26 mouse cellular contexts compared by ENCODE assay signal in genomic region chr14:86215711-86216110, GRCm38 (mm10).
A peak's percentile ranks its signal among the peaks of the same experiment; 100 is the strongest.
DNase-seq lines count a peak whose midpoint lies in the region; ATAC-seq and TF ChIP-seq lines count a peak whose summit lies in the region.
"Had no signal": no experiment of that assay in that cellular context is flagged by ENCODE, and none has a peak within 500 bp of the region (broad histone marks: within the 10 kb centered on the region; RNA-seq: fewer than 3 reads in every experiment).

No protein-coding gene starts in this region.

- no peaks in the 10 kb centered on the region for H3K27me3 ChIP-seq in CH12.LX (replicated peaks)
- H3K27me3 ChIP-seq in forebrain, embryonic 11.5 days (ENCODE audit: control insufficient read depth, insufficient read depth, low read length): no peaks in the 10 kb centered on the region
- H3K27me3 ChIP-seq: embryonic facial prominence, embryonic 13.5 days; embryonic facial prominence, embryonic 15.5 days; forebrain, embryonic 13.5 days; forebrain, embryonic 15.5 days had no signal

- in situ Hi-C loops in CH12.LX (cut with MboI; ENCODE audit: low pct_ligation_motif_present, low pct_unique_long_range_greater_than_20kb, low sequenced_read_pairs): no loop called here

- no peaks in the 10 kb centered on the region for H3K79me2 ChIP-seq in CH12.LX (replicated peaks; ENCODE audit: control insufficient read depth, extremely low read depth, insufficient read depth, poor library complexity, severe bottlenecking)

- peak; percentile 64 to 83 for ATAC-seq in hematopoietic stem cell, adult 5-6 weeks (replicated peaks in 1 of 2; ENCODE audit: insufficient read depth in 1 of 2, low FRiP score in 2 of 2, low TSS enrichment in 1 of 2, low read depth in 1 of 2, poor library complexity in 2 of 2, severe bottlenecking in 2 of 2)
- ATAC-seq in megakaryocyte-erythroid progenitor cell, adult 5-6 weeks (replicated peaks; ENCODE audit: low FRiP score, low TSS enrichment, poor library complexity, severe bottlenecking): 0 out of 2 replicates have a peak, but pooled peaks have one; percentile 50
- no peak for ATAC-seq in forebrain, embryonic 11.5 days (replicated peaks; ENCODE audit: low FRiP score)
- ATAC-seq: CD4-positive, CD25-positive, alpha-beta regulatory T cell, adult 4 months; forebrain, embryonic 13.5 days; forebrain, embryonic 15.5 days; forebrain, postnatal 0 days had no signal

- no peak overlapping the region for H3K9ac ChIP-seq in CH12.LX (ENCODE audit: insufficient read depth, low read depth)
- no peak overlapping the region for H3K9ac ChIP-seq in forebrain, embryonic 11.5 days (ENCODE audit: low read length)
- H3K9ac ChIP-seq: embryonic facial prominence, embryonic 13.5 days; embryonic facial prominence, embryonic 15.5 days; forebrain, embryonic 13.5 days; forebrain, embryonic 15.5 days; forebrain, postnatal 0 days had no signal

- DNase-seq in 416B (ENCODE audit: low read depth) (peak; percentile 25), CH12.LX (ENCODE audit: extremely low read depth) (no peak)
- DNase-seq in forebrain, embryonic 11.5 days (ENCODE audit: low spot score): no peak
- no peak for DNase-seq in thymus, postnatal 0 days (ENCODE audit: low spot score)
- DNase-seq in kidney, adult 8-10 months: no peak
- DNase-seq in adrenal gland, postnatal 14 days: no peak
- DNase-seq: adrenal gland, adult 8-10 months; adrenal gland, postnatal 25 days; B cell, adult 2 months; cerebellum, adult 11 months; cerebellum, adult 18-20 months; cerebellum, adult 8-10 months; cerebellum, adult 9-11 months; cerebellum, postnatal 14 days; cerebellum, postnatal 36 days; embryo, embryonic 11 days; forebrain, postnatal 0 days had no signal

- TF ChIP-seq RAD21 in CH12.LX (IDR thresholded peaks at IDR 0.05; ENCODE audit: low read depth, low read length): no peak

- no peaks in the 10 kb centered on the region for H3K36me3 ChIP-seq in CH12.LX (replicated peaks in 1 of 2; ENCODE audit: control insufficient read depth in 1 of 2, insufficient read depth in 1 of 2, low read length in 1 of 2)
- H3K36me3 ChIP-seq in forebrain, embryonic 11.5 days (ENCODE audit: control insufficient read depth, insufficient read depth, low read length): no peaks in the 10 kb centered on the region
- H3K36me3 ChIP-seq: embryonic facial prominence, embryonic 13.5 days; embryonic facial prominence, embryonic 15.5 days; forebrain, embryonic 10.5 days; forebrain, embryonic 15.5 days had no signal

- dilution Hi-C loops in CH12.LX (cut with MboI; ENCODE audit: extremely low pct_ligation_motif_present, extremely low pct_unique_long_range_greater_than_20kb, low sequenced_read_pairs): no loop called here

- H3K4me3 ChIP-seq in CH12.LX (replicated peaks in 1 of 3; ENCODE audit: low read depth in 2 of 3, low read length in 2 of 3, poor library complexity in 1 of 3): no peak overlapping the region
- no peak overlapping the region for H3K4me3 ChIP-seq in forebrain, embryonic 11.5 days (ENCODE audit: low read depth, low read length)
- H3K4me3 ChIP-seq: embryonic facial prominence, embryonic 13.5 days; embryonic facial prominence, embryonic 15.5 days; erythroblast, embryonic 14.5 days; forebrain, embryonic 10.5 days; forebrain, embryonic 13.5 days; forebrain, embryonic 15.5 days had no signal

- no peak for TF ChIP-seq EP300 in CH12.LX (IDR thresholded peaks at IDR 0.05; ENCODE audit: low read length)

- peaks cover 12% of the 10 kb centered on the region for H3K9me3 ChIP-seq in CH12.LX (replicated peaks; ENCODE audit: low read length)
- H3K9me3 ChIP-seq in forebrain, embryonic 11.5 days (ENCODE audit: control insufficient read depth, low read length): no peaks in the 10 kb centered on the region
- H3K9me3 ChIP-seq: embryonic facial prominence, embryonic 13.5 days; embryonic facial prominence, embryonic 15.5 days; forebrain, embryonic 10.5 days; forebrain, embryonic 13.5 days; forebrain, embryonic 15.5 days had no signal

- no peak overlapping the region for H3K27ac ChIP-seq in CH12.LX (ENCODE audit: insufficient read depth, low read depth)
- no peak overlapping the region for H3K27ac ChIP-seq in forebrain, embryonic 11.5 days (ENCODE audit: low read depth, low read length)
- H3K27ac ChIP-seq: embryonic facial prominence, embryonic 13.5 days; embryonic facial prominence, embryonic 15.5 days; forebrain, embryonic 10.5 days; forebrain, embryonic 13.5 days; forebrain, embryonic 15.5 days had no signal

- no peaks in the 10 kb centered on the region for H3K4me1 ChIP-seq in CH12.LX (ENCODE audit: control insufficient read depth in 1 of 2, insufficient read depth in 2 of 2)
- H3K4me1 ChIP-seq in forebrain, embryonic 11.5 days (replicated peaks; ENCODE audit: control insufficient read depth, insufficient read depth, low read length): no peaks in the 10 kb centered on the region
- H3K4me1 ChIP-seq: embryonic facial prominence, embryonic 13.5 days; embryonic facial prominence, embryonic 15.5 days; forebrain, embryonic 10.5 days; forebrain, embryonic 13.5 days; forebrain, embryonic 15.5 days had no signal

- TF ChIP-seq POLR2A in CH12.LX (IDR thresholded peaks at IDR 0.05; ENCODE audit: low read depth, low read length): no peak

- WGBS in forebrain, embryonic 11.5 days: 90% methylated on average over 9 of the region's 9 CpGs

- no peak for TF ChIP-seq CTCF in CH12.LX (conservative IDR thresholded peaks at IDR 0.05 in 1 of 2, IDR thresholded peaks at IDR 0.05 in 1 of 2; ENCODE audit: low read depth in 2 of 2, low read length in 2 of 2)

- peak overlapping the region; percentile 2; the same call in 1 of the 2 replicates for H3K4me2 ChIP-seq in CH12.LX (ENCODE audit: insufficient read depth, low read depth, poor library complexity, severe bottlenecking)
- H3K4me2 ChIP-seq in forebrain, embryonic 11.5 days (ENCODE audit: low read depth, low read length, severe bottlenecking): no peak overlapping the region
- H3K4me2 ChIP-seq: embryonic facial prominence, embryonic 13.5 days; embryonic facial prominence, embryonic 15.5 days; forebrain, embryonic 13.5 days; forebrain, embryonic 15.5 days had no signal

TF ChIP-seq in CH12.LX, 34 proteins besides CTCF, POLR2A, EP300 and RAD21:
- TF ChIP-seq POLR2AphosphoS2 (IDR thresholded peaks at IDR 0.05; ENCODE audit: low read depth, low read length) (no peak), CHD1 (IDR thresholded peaks at IDR 0.05; ENCODE audit: low read depth, low read length) (no peak), SIN3A (IDR thresholded peaks at IDR 0.05; ENCODE audit: low read length) (no peak)
